Mouse (Mus musculus) limb, embryonic 15.5 days (tissue): ENCODE data around the gene Ints14. TPM values are rescaled to one million over a fixed set of nuclear protein-coding genes. Genes with fewer than 3 reads are reported as not detected.

ENCODE experiments used
- ATAC-seq: fragments of 200-750 bp; cut with Nextera tagmentation; 2 replicates; pipeline ENCODE4 v1.8.0; 2017; ENCODE audit warnings: low read depth, moderate TSS enrichment; ENCODE audit not compliant: insufficient number of reproducible peaks, low FRiP score, low TSS enrichment
- H3K27ac ChIP-seq: fragments of 300-500 bp; sonication (generic); 2 replicates; pipeline ENCODE4 v1.5.1; 2015; ENCODE audit warnings: moderate library complexity, mild to moderate bottlenecking, inconsistent platforms
- H3K27me3 ChIP-seq: fragments of 300-500 bp; sonication (generic); 2 replicates; pipeline ENCODE4 v1.6.1; 2015; ENCODE audit warnings: inconsistent platforms
- H3K36me3 ChIP-seq: fragments of 300-500 bp; sonication (generic); 2 replicates; pipeline ENCODE4 v1.6.1; 2015; ENCODE audit warnings: inconsistent platforms
- H3K4me1 ChIP-seq: fragments of 300-500 bp; sonication (generic); 2 replicates; pipeline ENCODE4 v1.6.1; 2015; ENCODE audit warnings: inconsistent platforms
- H3K4me2 ChIP-seq: fragments of 300-500 bp; sonication (generic); 2 replicates; pipeline ENCODE4 v1.6.1; 2015; ENCODE audit warnings: mild to moderate bottlenecking, inconsistent platforms
- H3K4me3 ChIP-seq: fragments of 300-500 bp; sonication (generic); 2 replicates; pipeline ENCODE4 v1.5.1; 2015; ENCODE audit warnings: mild to moderate bottlenecking, inconsistent platforms
- H3K9ac ChIP-seq: fragments of 300-500 bp; sonication (generic); 2 replicates; pipeline ENCODE4 v1.6.1; 2015; ENCODE audit warnings: inconsistent platforms
- H3K9me3 ChIP-seq: fragments of 300-500 bp; sonication (generic); 2 replicates; pipeline ENCODE4 v1.6.1; 2016; ENCODE audit warnings: inconsistent platforms
- WGBS: fragments of 180-500 bp; shearing (Covaris S2); methylation state at CpG from one replicate; pipeline ENCODE4 v1.1.7; 2015; 5-methylcytosine and 5-hydroxymethylcytosine counted together
- polyA plus RNA-seq: library from polyadenylated mRNA; unstranded; fragments of >200 nt; fragmentation: Nextera tagmentation; extraction: Ambion mirVana; gene quantifications from 2 replicates; pipeline ENCODE4 v1.2.1, GENCODE M21; 2015

Ints14 gene
- polyA plus RNA-seq = 43.2 and 43.9 TPM in 2 replicates

GRCm38 (mm10) chr9:64960117-64960977 lies at the start of gene Ints14:
TSS of gene Ints14 (plus strand) at chr9:64960905.
- Histone ChIP-seq H3K27ac (peak within 1 kb of the TSS; percentile 90), H3K27me3 (no peaks in the 10 kb centered on the region)
- ATAC-seq = peak; percentile 96

GRCm38 (mm10) chr9:64913406-64913805 lies 47.3 kb upstream of the Ints14 start:
- Histone ChIP-seq H3K9me3 (no peaks in the 10 kb centered on the region), H3K9ac (no peak overlapping the region), H3K4me2 (no peak overlapping the region), H3K36me3 (peaks cover 14% of the 10 kb centered on the region), H3K4me3 (no peak overlapping the region), H3K27ac (no peak overlapping the region), H3K27me3 (no peaks in the 10 kb centered on the region), H3K4me1 (no peaks in the 10 kb centered on the region)
- WGBS = 94% methylated on average over 4 of the region's 4 CpGs
- no peak for ATAC-seq

More at GRCm38 (mm10) chr9:64960117-64960977, at the start of gene Ints14:
- Histone ChIP-seq H3K36me3 (peaks cover 24% of the 10 kb centered on the region), H3K4me3 (peak within 1 kb of the TSS; percentile 71), H3K4me2 (peak within 1 kb of the TSS; percentile 65), H3K4me1 (peaks cover 12% of the 10 kb centered on the region), H3K9me3 (no peaks in the 10 kb centered on the region), H3K9ac (peak within 1 kb of the TSS; percentile 80)
- 3% methylated on average over 29 of the region's 29 CpGs for WGBS

- Histone ChIP-seq H3K36me3 (peaks cover 17% of the 10 kb centered on the region), H3K4me2 (no peak overlapping the region), H3K4me1 (no peaks in the 10 kb centered on the region), H3K27me3 (no peaks in the 10 kb centered on the region), H3K9ac (no peak overlapping the region), H3K4me3 (no peak overlapping the region), H3K9me3 (no peaks in the 10 kb centered on the region), H3K27ac (no peak overlapping the region)
- 73% methylated on average over 2 of the region's 2 CpGs for WGBS
- ATAC-seq = no peak
These were observed 46.7 kb upstream of the Ints14 start for GRCm38 (mm10) chr9:64913973-64914372.

GRCm38 (mm10) chr9:64914629-64915028 lies 46.1 kb upstream of the Ints14 start:
- Histone ChIP-seq H3K9ac (no peak overlapping the region), H3K4me1 (no peaks in the 10 kb centered on the region), H3K36me3 (peaks cover 17% of the 10 kb centered on the region), H3K27me3 (no peaks in the 10 kb centered on the region), H3K4me2 (no peak overlapping the region), H3K27ac (no peak overlapping the region), H3K4me3 (no peak overlapping the region), H3K9me3 (no peaks in the 10 kb centered on the region)
- no peak for ATAC-seq
- 72% methylated on average over 4 of the region's 4 CpGs for WGBS

GRCm38 (mm10) chr9:64918560-64918959 lies 42.1 kb upstream of the Ints14 start:
- H3K27me3 ChIP-seq = no peaks in the 10 kb centered on the region
- no peak overlapping the region for H3K9ac ChIP-seq
- no peaks in the 10 kb centered on the region for H3K9me3 ChIP-seq
- 39% methylated on average over 16 of the region's 16 CpGs for WGBS
- H3K36me3 ChIP-seq = peaks cover 7% of the 10 kb centered on the region
- peak overlapping the region; percentile 34 for H3K4me3 ChIP-seq
- no peak overlapping the region for H3K27ac ChIP-seq
- no peak for ATAC-seq
- H3K4me1 ChIP-seq = no peaks in the 10 kb centered on the region
- peak overlapping the region; percentile 32 for H3K4me2 ChIP-seq

- H3K9ac ChIP-seq = no peak overlapping the region
- peak overlapping the region; percentile 58; the same call in 1 of the 2 replicates for H3K27ac ChIP-seq
- H3K4me2 ChIP-seq = no peak overlapping the region
- H3K4me1 ChIP-seq = peaks cover 11% of the 10 kb centered on the region
- H3K9me3 ChIP-seq = no peaks in the 10 kb centered on the region
- WGBS = 68% methylated on average over 5 of the region's 5 CpGs
- no peaks in the 10 kb centered on the region for H3K36me3 ChIP-seq
- ATAC-seq = no peak
- H3K27me3 ChIP-seq = no peaks in the 10 kb centered on the region
- no peak overlapping the region for H3K4me3 ChIP-seq
These were observed 34.9 kb upstream of the Ints14 start for GRCm38 (mm10) chr9:64925771-64926170.

- Histone ChIP-seq H3K4me2 (no peak overlapping the region), H3K4me1 (peaks cover 11% of the 10 kb centered on the region), H3K4me3 (no peak overlapping the region), H3K9ac (no peak overlapping the region), H3K27ac (peak overlapping the region; percentile 58; the same call in 1 of the 2 replicates), H3K27me3 (no peaks in the 10 kb centered on the region), H3K9me3 (no peaks in the 10 kb centered on the region), H3K36me3 (no peaks in the 10 kb centered on the region)
- peak; percentile 56; the same call in 1 of the 2 replicates for ATAC-seq
- 54% methylated on average over 8 of the region's 8 CpGs for WGBS
These were observed 34.3 kb upstream of the Ints14 start for GRCm38 (mm10) chr9:64926201-64926991.

- H3K9me3 ChIP-seq = no peaks in the 10 kb centered on the region
- no peak overlapping the region for H3K4me3 ChIP-seq
- no peak overlapping the region for H3K27ac ChIP-seq
- no peaks in the 10 kb centered on the region for H3K36me3 ChIP-seq
- no peak overlapping the region for H3K9ac ChIP-seq
- H3K4me2 ChIP-seq = no peak overlapping the region
- H3K4me1 ChIP-seq = peaks cover 20% of the 10 kb centered on the region
- H3K27me3 ChIP-seq = no peaks in the 10 kb centered on the region
- no peak for ATAC-seq
- WGBS = 70% methylated on average over 4 of the region's 4 CpGs
These were observed 30.4 kb upstream of the Ints14 start for GRCm38 (mm10) chr9:64930256-64930655.

- Histone ChIP-seq H3K27me3 (no peaks in the 10 kb centered on the region), H3K9me3 (no peaks in the 10 kb centered on the region), H3K36me3 (no peaks in the 10 kb centered on the region), H3K27ac (no peak overlapping the region), H3K4me3 (no peak overlapping the region), H3K4me2 (no peak overlapping the region), H3K4me1 (peaks cover 10% of the 10 kb centered on the region), H3K9ac (no peak overlapping the region)
- ATAC-seq = no peak
- 77% methylated on average over 7 of the region's 7 CpGs for WGBS
These were observed 28.7 kb upstream of the Ints14 start for GRCm38 (mm10) chr9:64931751-64932610.

- H3K9me3 ChIP-seq = no peaks in the 10 kb centered on the region
- no peak overlapping the region for H3K4me2 ChIP-seq
- no peak overlapping the region for H3K4me3 ChIP-seq
- H3K4me1 ChIP-seq = peaks cover 9% of the 10 kb centered on the region
- H3K27ac ChIP-seq = no peak overlapping the region
- no peaks in the 10 kb centered on the region for H3K36me3 ChIP-seq
- peak; percentile 15; the same call in 1 of the 2 replicates for ATAC-seq
- no peak overlapping the region for H3K9ac ChIP-seq
- WGBS = 41% methylated on average over 15 of the region's 15 CpGs
- H3K27me3 ChIP-seq = no peaks in the 10 kb centered on the region
These were observed 26.5 kb upstream of the Ints14 start for GRCm38 (mm10) chr9:64934015-64934754.

- Histone ChIP-seq H3K36me3 (no peaks in the 10 kb centered on the region), H3K27me3 (no peaks in the 10 kb centered on the region), H3K4me2 (no peak overlapping the region), H3K9ac (no peak overlapping the region), H3K4me1 (peaks cover 19% of the 10 kb centered on the region), H3K4me3 (no peak overlapping the region), H3K9me3 (no peaks in the 10 kb centered on the region), H3K27ac (no peak overlapping the region)
- WGBS = 5% methylated on average over 6 of the region's 6 CpGs
- ATAC-seq = no peak
These were observed 24.2 kb upstream of the Ints14 start for GRCm38 (mm10) chr9:64936508-64936907.
